Mouse (Mus musculus): ENCODE measurements at regions not wholly inside any gene's neighbourhood (a gene's known extent, or its start where the extent isn't known, plus 50 kb on each side); places are given as distances from the start of the nearest gene placed in this dataset.

- DNase-seq (ENCODE audit: low spot score) = no peak
Measured at GRCm38 (mm10) chr6:117332641-117333040, 164.3 kb downstream of the Cxcl12 start.

- no peak for DNase-seq (ENCODE audit: low spot score)
Measured at GRCm38 (mm10) chr6:117342123-117342522, 173.8 kb downstream of the Cxcl12 start.

- DNase-seq (ENCODE audit: low spot score) = no peak
Measured at GRCm38 (mm10) chr6:117347356-117347755, 179.0 kb downstream of the Cxcl12 start.

- no peak for DNase-seq (ENCODE audit: low spot score)
Measured at GRCm38 (mm10) chr6:117351846-117352245, 183.5 kb downstream of the Cxcl12 start.

GRCm38 (mm10) chr6:117353091-117353490 lies 184.8 kb downstream of the Cxcl12 start:
- no peak for DNase-seq (ENCODE audit: low spot score)

- no peak for DNase-seq (ENCODE audit: low spot score)
Measured at GRCm38 (mm10) chr6:117356101-117356500, 187.8 kb downstream of the Cxcl12 start.

- DNase-seq (ENCODE audit: low spot score) = no peak
Measured at GRCm38 (mm10) chr6:117359401-117359800, 191.1 kb downstream of the Cxcl12 start.

GRCm38 (mm10) chr6:117366563-117366962 lies 198.2 kb downstream of the Cxcl12 start:
- DNase-seq (ENCODE audit: low spot score) = no peak

- DNase-seq (ENCODE audit: low spot score) = no peak
Measured at GRCm38 (mm10) chr6:117375989-117376388, 207.7 kb downstream of the Cxcl12 start.

GRCm38 (mm10) chr6:117379904-117380303 lies 211.6 kb downstream of the Cxcl12 start:
- DNase-seq (ENCODE audit: low spot score) = no peak

GRCm38 (mm10) chr6:117390233-117390848 lies 222.0 kb downstream of the Cxcl12 start:
- DNase-seq (ENCODE audit: low spot score) = no peak

- DNase-seq (ENCODE audit: low spot score) = no peak
Measured at GRCm38 (mm10) chr6:117393480-117393879, 225.1 kb downstream of the Cxcl12 start.

GRCm38 (mm10) chr6:117405589-117406311 lies 237.4 kb downstream of the Cxcl12 start:
- no peak for DNase-seq (ENCODE audit: low spot score)

GRCm38 (mm10) chr6:117406312-117406595 lies 237.9 kb downstream of the Cxcl12 start:
- DNase-seq (ENCODE audit: low spot score) = no peak

- DNase-seq (ENCODE audit: low spot score) = no peak
Measured at GRCm38 (mm10) chr6:117406757-117407156, 238.4 kb downstream of the Cxcl12 start.

GRCm38 (mm10) chr6:117407206-117407858 lies 239.0 kb downstream of the Cxcl12 start:
- no peak for DNase-seq (ENCODE audit: low spot score)

GRCm38 (mm10) chr6:117407953-117408352 lies 239.6 kb downstream of the Cxcl12 start:
- DNase-seq (ENCODE audit: low spot score) = no peak

- no peak for DNase-seq (ENCODE audit: low spot score)
Measured at GRCm38 (mm10) chr6:117408971-117409783, 240.8 kb downstream of the Cxcl12 start.

- DNase-seq (ENCODE audit: low spot score) = no peak
Measured at GRCm38 (mm10) chr6:117414926-117415325, 246.6 kb downstream of the Cxcl12 start.

GRCm38 (mm10) chr6:117415901-117416300 lies 247.6 kb downstream of the Cxcl12 start:
- no peak for DNase-seq (ENCODE audit: low spot score)

- DNase-seq (ENCODE audit: low spot score) = no peak
Measured at GRCm38 (mm10) chr6:117416461-117416860, 248.1 kb downstream of the Cxcl12 start.

GRCm38 (mm10) chr6:117422846-117423573 lies 254.7 kb downstream of the Cxcl12 start:
- no peak for DNase-seq (ENCODE audit: low spot score)
